Mouse (Mus musculus) heart, adult 2 months (tissue): Measurements from ENCODE around the gene Iyd. TPM values are rescaled to one million over a fixed set of nuclear protein-coding genes. Genes with fewer than 3 reads are reported as not detected.
A peak's percentile ranks its signal among the peaks of the same experiment; 100 is the strongest.

Source experiments
- DNase-seq, 2 experiments: peaks; one replicate each; pipeline ENCODE4 v3.0.0; 2021
- H3K27ac ChIP-seq: fragments of 200-600 bp; 2 replicates; pipeline ENCODE4 v1.8.1; 2022
- H3K27me3 ChIP-seq: fragments of 200-500 bp; 2 replicates; pipeline ENCODE4 v1.6.1; 2012; ENCODE audit warnings: mild to moderate bottlenecking, low read length, inconsistent platforms, mixed read lengths; ENCODE audit not compliant: control insufficient read depth, insufficient read depth
- H3K36me3 ChIP-seq: fragments of 200-500 bp; 2 replicates; pipeline ENCODE4 v1.6.1; 2012; ENCODE audit warnings: low read length, inconsistent platforms; ENCODE audit not compliant: control insufficient read depth, insufficient read depth
- H3K4me1 ChIP-seq: fragments of 200-500 bp; 2 replicates; pipeline ENCODE4 v1.6.1; 2011; ENCODE audit warnings: low read length; ENCODE audit not compliant: control insufficient read depth, insufficient read depth
- H3K4me3 ChIP-seq: fragments of 200-600 bp; 2 replicates; pipeline ENCODE4 v1.8.1; 2022
- H3K79me2 ChIP-seq: fragments of 200-500 bp; replicated peaks from 2 replicates; pipeline ENCODE4 v1.6.1; 2012; ENCODE audit warnings: mild to moderate bottlenecking, inconsistent platforms, low read length, moderate library complexity, mixed read lengths; ENCODE audit not compliant: control insufficient read depth, insufficient read depth
- H3K9ac ChIP-seq: fragments of 200-500 bp; 2 replicates; pipeline ENCODE4 v1.6.1; 2012; ENCODE audit warnings: low read depth, mild to moderate bottlenecking, control low read depth, inconsistent platforms, low read length, mixed read lengths
- CTCF ChIP-seq: fragments of 200-600 bp; IDR thresholded peaks from 2 replicates; pipeline ENCODE4 v1.8.1; 2022; ENCODE audit warnings: antibody characterized with exemption, mild to moderate bottlenecking, moderate library complexity
- EP300 ChIP-seq: fragments of 200-500 bp; IDR thresholded peaks from 2 replicates; pipeline ENCODE4 v1.6.1; 2011; ENCODE audit warnings: low read depth, low read length, control low read depth; ENCODE audit not compliant: insufficient read depth
- POLR2A ChIP-seq: fragments of 200-500 bp; IDR thresholded peaks from 2 replicates; pipeline ENCODE4 v1.6.1; 2011; ENCODE audit warnings: mild to moderate bottlenecking, low read depth, low read length, control low read depth; ENCODE audit not compliant: insufficient read depth
- WGBS: fragments of 180-500 bp; shearing (Covaris S2); methylation state at CpG from one replicate; pipeline ENCODE4 v1.1.7; 2018; 5-methylcytosine and 5-hydroxymethylcytosine counted together
- intact Hi-C: fragments of 180-260 bp; cut with DNase I; formaldehyde crosslinking; loops from one replicate; pipeline ENCODE4 v1.15.1; 2025
- polyA plus RNA-seq: library from polyadenylated mRNA; depleted of rRNA; stranded (reverse); fragments of >200 nt; gene quantifications from 2 replicates; pipeline ENCODE4 v1.2.3, GENCODE M21; 2012
- total RNA-seq, 2 experiments: library from RNA; stranded (reverse); gene quantifications; 2 replicates each; pipeline ENCODE4 v1.2.3; 2021

Gene Iyd
- total and polyA plus RNA-seq, 3 experiments = not detected

GRCm38 (mm10) chr10:3509663-3510277, 30.3 kb upstream of the Iyd start:
- intact Hi-C loops = no loop called here
- 62% methylated on average over 7 of the region's 7 CpGs for WGBS
- no peak for TF ChIP-seq CTCF
- TF ChIP-seq EP300 = no peak
- TF ChIP-seq POLR2A = no peak
- DNase-seq = no peak
- Histone ChIP-seq H3K4me3 (no peak overlapping the region), H3K9ac (no peak overlapping the region), H3K4me1 (no peaks in the 10 kb centered on the region), H3K27me3 (no peaks in the 10 kb centered on the region), H3K79me2 (no peaks in the 10 kb centered on the region), H3K36me3 (no peaks in the 10 kb centered on the region), H3K27ac (no peak overlapping the region)

- no peak overlapping the region for H3K27ac ChIP-seq
- 62% methylated on average over 3 of the region's 3 CpGs for WGBS
- intact Hi-C loops = no loop called here
- H3K9ac ChIP-seq = no peak overlapping the region
- no peak for DNase-seq
- H3K4me3 ChIP-seq = no peak overlapping the region
- H3K4me1 ChIP-seq = no peaks in the 10 kb centered on the region
- H3K79me2 ChIP-seq = no peaks in the 10 kb centered on the region
- no peaks in the 10 kb centered on the region for H3K27me3 ChIP-seq
- no peaks in the 10 kb centered on the region for H3K36me3 ChIP-seq
- no peak for TF ChIP-seq CTCF
These were observed 29.6 kb upstream of the Iyd start for GRCm38 (mm10) chr10:3510486-3510885.

GRCm38 (mm10) chr10:3511401-3511800, 28.6 kb upstream of the Iyd start:
- intact Hi-C loops = no loop called here
- no peaks in the 10 kb centered on the region; the same call in none of the 2 replicates for H3K4me1 ChIP-seq
- H3K27ac ChIP-seq = no peak overlapping the region
- H3K79me2 ChIP-seq = no peaks in the 10 kb centered on the region
- no peak for TF ChIP-seq EP300
- TF ChIP-seq CTCF = no peak
- TF ChIP-seq POLR2A = no peak
- H3K27me3 ChIP-seq = no peaks in the 10 kb centered on the region
- no peak overlapping the region for H3K4me3 ChIP-seq
- no peak for DNase-seq
- 59% methylated on average over 3 of the region's 3 CpGs for WGBS
- H3K36me3 ChIP-seq = no peaks in the 10 kb centered on the region
- no peak overlapping the region for H3K9ac ChIP-seq

- WGBS = 77% methylated on average over 8 of the region's 8 CpGs
- H3K36me3 ChIP-seq = no peaks in the 10 kb centered on the region
- no peak overlapping the region for H3K27ac ChIP-seq
- intact Hi-C loops = no loop called here
- H3K4me3 ChIP-seq = no peak overlapping the region
- no peak for DNase-seq
- TF ChIP-seq CTCF (peak; percentile 43), EP300 (no peak)
- H3K27me3 ChIP-seq = no peaks in the 10 kb centered on the region
- H3K79me2 ChIP-seq = no peaks in the 10 kb centered on the region
- no peaks in the 10 kb centered on the region; the same call in none of the 2 replicates for H3K4me1 ChIP-seq
- H3K9ac ChIP-seq = no peak overlapping the region
These were observed 27.3 kb upstream of the Iyd start for GRCm38 (mm10) chr10:3512620-3513305.

- Histone ChIP-seq H3K36me3 (no peaks in the 10 kb centered on the region), H3K27ac (no peak overlapping the region), H3K79me2 (no peaks in the 10 kb centered on the region), H3K4me3 (no peak overlapping the region), H3K27me3 (no peaks in the 10 kb centered on the region), H3K9ac (no peak overlapping the region), H3K4me1 (no peaks in the 10 kb centered on the region; the same call in none of the 2 replicates)
- DNase-seq = no peak
- TF ChIP-seq CTCF = no peak
- no peak for TF ChIP-seq EP300
- no peak for TF ChIP-seq POLR2A
- intact Hi-C loops = no loop called here
- 68% methylated on average over 6 of the region's 6 CpGs for WGBS
These were observed 26.1 kb upstream of the Iyd start for GRCm38 (mm10) chr10:3513947-3514346.

GRCm38 (mm10) chr10:3514634-3515033, 25.4 kb upstream of the Iyd start:
- Histone ChIP-seq H3K36me3 (no peaks in the 10 kb centered on the region), H3K9ac (no peak overlapping the region), H3K4me1 (no peaks in the 10 kb centered on the region; the same call in none of the 2 replicates), H3K27ac (no peak overlapping the region), H3K79me2 (no peaks in the 10 kb centered on the region), H3K4me3 (no peak overlapping the region), H3K27me3 (no peaks in the 10 kb centered on the region)
- WGBS = 96% methylated on average over 1 of the region's 1 CpGs
- intact Hi-C loops = no loop called here
- TF ChIP-seq CTCF (no peak), EP300 (no peak), POLR2A (no peak)
- DNase-seq = no peak
